Mouse (Mus musculus): ENCODE measurements at regions not wholly inside any gene's neighbourhood (a gene's known extent, or its start where the extent isn't known, plus 50 kb on each side); places are given as distances from the start of the nearest gene placed in this dataset.

- TF ChIP-seq CTCF (conservative IDR thresholded peaks at IDR 0.05; ENCODE audit: insufficient read depth, insufficient read length, low read depth, low read length) (no peak), POLR2A (IDR thresholded peaks at IDR 0.05; ENCODE audit: low read depth, low read length) (no peak)
Measured at GRCm38 (mm10) chr13:99099226-99099625, 85.4 kb upstream of the Zfp366 start.

Measured in kidney, adult 2 months (tissue).